Mouse (Mus musculus) layer of hippocampus, adult 9-10 months (tissue): ENCODE measurements around the gene Rnf8.
"Not testable (repeated sequence)": the region's sequence is repeated elsewhere in the genome, so short reads cannot be mapped to it uniquely, and the experiment has no call there.

Source experiments
- DNase-seq: peaks from one replicate; pipeline ENCODE4 v3.0.0; 2022; ENCODE audit warnings: low spot score

The Rnf8 gene

GRCm38 (mm10) chr17:29614115-29615023, at the start of gene Rnf8, which contains the start of gene Gm28043:
Gene Rnf8, plus strand, starts transcription at chr17:29614790.
Gene Gm28043, plus strand, starts transcription at chr17:29614876.
- peak; percentile 79 for DNase-seq

- no peak for DNase-seq
Measured at GRCm38 (mm10) chr17:29565521-29565920, 49.1 kb upstream of the Rnf8 start.

GRCm38 (mm10) chr17:29568435-29568834, 46.2 kb upstream of the Rnf8 start:
- DNase-seq = no peak

GRCm38 (mm10) chr17:29569831-29570230, 44.8 kb upstream of the Rnf8 start:
- no peak for DNase-seq

- no peak for DNase-seq
Measured at GRCm38 (mm10) chr17:29579579-29580126, 34.9 kb upstream of the Rnf8 start.

GRCm38 (mm10) chr17:29583569-29583968, 31.0 kb upstream of the Rnf8 start:
- no peak for DNase-seq

- no peak for DNase-seq
Measured at GRCm38 (mm10) chr17:29584306-29584705, 30.3 kb upstream of the Rnf8 start.

- DNase-seq = no peak
Measured at GRCm38 (mm10) chr17:29584737-29585136, 29.9 kb upstream of the Rnf8 start.

- DNase-seq = no peak
Measured at GRCm38 (mm10) chr17:29585446-29585845, 29.1 kb upstream of the Rnf8 start.

- DNase-seq = no peak
Measured at GRCm38 (mm10) chr17:29586921-29587320, 27.7 kb upstream of the Rnf8 start.

GRCm38 (mm10) chr17:29589221-29589898, 25.2 kb upstream of the Rnf8 start:
- DNase-seq = no peak

- DNase-seq = no peak
Measured at GRCm38 (mm10) chr17:29595891-29596770, 18.5 kb upstream of the Rnf8 start.

GRCm38 (mm10) chr17:29596771-29597132, 17.8 kb upstream of the Rnf8 start:
- no peak for DNase-seq

- DNase-seq = no peak
Measured at GRCm38 (mm10) chr17:29599051-29599450, 15.5 kb upstream of the Rnf8 start.

- no peak for DNase-seq
Measured at GRCm38 (mm10) chr17:29599537-29599936, 15.1 kb upstream of the Rnf8 start.

GRCm38 (mm10) chr17:29601391-29601790, 13.2 kb upstream of the Rnf8 start:
- DNase-seq = no peak

GRCm38 (mm10) chr17:29603283-29603682, 11.3 kb upstream of the Rnf8 start:
- DNase-seq = peak; percentile 70

- not testable (repeated sequence) for DNase-seq
Measured at GRCm38 (mm10) chr17:29613453-29613852, 1.1 kb upstream of the Rnf8 start.

- DNase-seq = no peak
Measured at GRCm38 (mm10) chr17:29615024-29615551, 498 bp downstream of the Rnf8 start.

- DNase-seq = no peak
Measured at GRCm38 (mm10) chr17:29615616-29616015, 1.0 kb downstream of the Rnf8 start.

- no peak for DNase-seq
Measured at GRCm38 (mm10) chr17:29619231-29619630, 4.6 kb downstream of the Rnf8 start.

- no peak for DNase-seq
Measured at GRCm38 (mm10) chr17:29623488-29623887, 8.9 kb downstream of the Rnf8 start.
